Mouse (Mus musculus) small intestine, adult 2 months (tissue): ENCODE measurements around the gene Wdr25. TPM values are rescaled to one million over a fixed set of nuclear protein-coding genes. Genes with fewer than 3 reads are reported as not detected.

Experiments used
- H3K27ac ChIP-seq: fragments of 200-500 bp; 2 replicates; pipeline ENCODE4 v1.5.1; 2012; ENCODE audit warnings: low read depth, low read length, control low read depth, inconsistent platforms; ENCODE audit not compliant: insufficient read depth
- H3K27me3 ChIP-seq: fragments of 200-500 bp; 2 replicates; pipeline ENCODE4 v1.6.1; 2012; ENCODE audit warnings: mild to moderate bottlenecking, moderate library complexity, low read length, inconsistent platforms; ENCODE audit not compliant: control insufficient read depth, insufficient read depth
- H3K36me3 ChIP-seq: fragments of 200-500 bp; 2 replicates; pipeline ENCODE4 v1.6.1; 2012; ENCODE audit warnings: mild to moderate bottlenecking, low read length, control low read depth, inconsistent platforms; ENCODE audit not compliant: control insufficient read depth, insufficient read depth
- H3K4me1 ChIP-seq: fragments of 200-500 bp; 2 replicates; pipeline ENCODE4 v1.6.1; 2012; ENCODE audit warnings: low read length, inconsistent platforms, mixed read lengths; ENCODE audit not compliant: control insufficient read depth, insufficient read depth, insufficient read length
- H3K4me3 ChIP-seq: fragments of 200-500 bp; 2 replicates; pipeline ENCODE4 v1.5.1; 2012; ENCODE audit warnings: low read depth, mild to moderate bottlenecking, control low read depth, inconsistent platforms, low read length, moderate library complexity
- CTCF ChIP-seq: fragments of 200-500 bp; IDR thresholded peaks from 2 replicates; pipeline ENCODE4 v1.5.1; 2012; ENCODE audit warnings: low read depth, mild to moderate bottlenecking, control low read depth, inconsistent platforms, low read length, moderate library complexity, mixed read lengths; ENCODE audit not compliant: insufficient replicate concordance, insufficient read length; ENCODE audit errors: extremely low read depth
- POLR2A ChIP-seq: fragments of 200-500 bp; IDR thresholded peaks from 2 replicates; pipeline ENCODE4 v1.6.1; 2012; ENCODE audit warnings: low read depth, mild to moderate bottlenecking, control low read depth, inconsistent platforms, low read length, moderate library complexity
- WGBS: fragments of 180-500 bp; shearing (Covaris S2); methylation state at CpG from one replicate; pipeline ENCODE4 v1.1.7; 2018; 5-methylcytosine and 5-hydroxymethylcytosine counted together
- polyA plus RNA-seq: library from polyadenylated mRNA; depleted of rRNA; stranded (reverse); fragments of >200 nt; gene quantifications from 2 replicates; pipeline ENCODE4 v1.2.3, GENCODE M21; 2012

Wdr25 gene
- polyA plus RNA-seq, 1 experiment: 8.8 TPM

- Histone ChIP-seq H3K4me3 (no peak overlapping the region), H3K27ac (no peak overlapping the region)
- WGBS: 70% methylated on average over 3 of the region's 3 CpGs
Measured at GRCm38 (mm10) chr12:108932113-108932512, 38.7 kb downstream of the Wdr25 start.

GRCm38 (mm10) chr12:108934231-108934630 is 40.8 kb downstream of the Wdr25 start:
- 87% methylated on average over 6 of the region's 6 CpGs for WGBS
- no peaks in the 10 kb centered on the region for H3K36me3 ChIP-seq

More at GRCm38 (mm10) chr12:108932113-108932512, 38.7 kb downstream of the Wdr25 start:
- H3K36me3 ChIP-seq: no peaks in the 10 kb centered on the region
- H3K27me3 ChIP-seq: no peaks in the 10 kb centered on the region
- TF ChIP-seq CTCF (no peak), POLR2A (no peak)
- H3K4me1 ChIP-seq: 0 out of 2 replicates have a peak, but pooled peaks cover 2% of the 10 kb centered on the region

GRCm38 (mm10) chr12:108936834-108937233 is 43.4 kb downstream of the Wdr25 start:
- Histone ChIP-seq H3K27ac (no peak overlapping the region), H3K36me3 (no peaks in the 10 kb centered on the region), H3K27me3 (no peaks in the 10 kb centered on the region), H3K4me1 (0 out of 2 replicates have a peak, but pooled peaks cover 2% of the 10 kb centered on the region), H3K4me3 (no peak overlapping the region)
- 37% methylated on average over 6 of the region's 6 CpGs for WGBS
- TF ChIP-seq POLR2A: no peak
- no peak for TF ChIP-seq CTCF

More at GRCm38 (mm10) chr12:108934231-108934630, 40.8 kb downstream of the Wdr25 start:
- Histone ChIP-seq H3K4me1 (0 out of 2 replicates have a peak, but pooled peaks cover 2% of the 10 kb centered on the region), H3K4me3 (no peak overlapping the region), H3K27me3 (no peaks in the 10 kb centered on the region), H3K27ac (no peak overlapping the region)
- no peak for TF ChIP-seq CTCF

- H3K27ac ChIP-seq: no peak overlapping the region
- no peaks in the 10 kb centered on the region for H3K27me3 ChIP-seq
- no peak overlapping the region for H3K4me3 ChIP-seq
- TF ChIP-seq CTCF (no peak), POLR2A (no peak)
- H3K36me3 ChIP-seq: no peaks in the 10 kb centered on the region
- 81% methylated on average over 4 of the region's 4 CpGs for WGBS
- 0 out of 2 replicates have a peak, but pooled peaks cover 2% of the 10 kb centered on the region for H3K4me1 ChIP-seq
Measured at GRCm38 (mm10) chr12:108937506-108937905, 44.1 kb downstream of the Wdr25 start.

GRCm38 (mm10) chr12:108938844-108939243 is 45.4 kb downstream of the Wdr25 start:
- WGBS: 95% methylated on average over 5 of the region's 5 CpGs
- H3K27me3 ChIP-seq: no peaks in the 10 kb centered on the region
- H3K4me1 ChIP-seq: 0 out of 2 replicates have a peak, but pooled peaks cover 2% of the 10 kb centered on the region
- no peak for TF ChIP-seq POLR2A
- no peak for TF ChIP-seq CTCF
- H3K27ac ChIP-seq: no peak overlapping the region
- H3K4me3 ChIP-seq: no peak overlapping the region
- no peaks in the 10 kb centered on the region for H3K36me3 ChIP-seq

- H3K4me1 ChIP-seq: 0 out of 2 replicates have a peak, but pooled peaks cover 2% of the 10 kb centered on the region
- H3K4me3 ChIP-seq: no peak overlapping the region
- TF ChIP-seq CTCF (no peak), POLR2A (no peak)
- no peaks in the 10 kb centered on the region for H3K27me3 ChIP-seq
- H3K36me3 ChIP-seq: no peaks in the 10 kb centered on the region
- 89% methylated on average over 9 of the region's 9 CpGs for WGBS
- H3K27ac ChIP-seq: no peak overlapping the region
Measured at GRCm38 (mm10) chr12:108939317-108939716, 45.9 kb downstream of the Wdr25 start.

GRCm38 (mm10) chr12:108940255-108940654 is 46.8 kb downstream of the Wdr25 start:
- Histone ChIP-seq H3K4me1 (0 out of 2 replicates have a peak, but pooled peaks cover 2% of the 10 kb centered on the region), H3K27ac (no peak overlapping the region), H3K36me3 (no peaks in the 10 kb centered on the region), H3K4me3 (no peak overlapping the region), H3K27me3 (no peaks in the 10 kb centered on the region)
- 31% methylated on average over 1 of the region's 1 CpGs for whole genome bisulfite sequencing
- TF ChIP-seq CTCF: no peak
- TF ChIP-seq POLR2A: no peak

GRCm38 (mm10) chr12:108941282-108941681 is 47.9 kb downstream of the Wdr25 start:
- WGBS: 47% methylated on average over 2 of the region's 2 CpGs

More at GRCm38 (mm10) chr12:108941282-108941681, 47.9 kb downstream of the Wdr25 start:
- Histone ChIP-seq H3K4me1 (0 out of 2 replicates have a peak, but pooled peaks cover 2% of the 10 kb centered on the region), H3K27ac (no peak overlapping the region), H3K27me3 (no peaks in the 10 kb centered on the region), H3K36me3 (no peaks in the 10 kb centered on the region), H3K4me3 (no peak overlapping the region)
- no peak for TF ChIP-seq POLR2A
- no peak for TF ChIP-seq CTCF
